Comparison of ENCODE assay signal across 18 mouse cellular contexts in genomic region chr9:103606056-103606455, GRCm38 (mm10).
DNase-seq lines count a peak whose midpoint lies in the region; ATAC-seq and TF ChIP-seq lines count a peak whose summit lies in the region.
"Had no signal": no experiment of that assay in that cellular context is flagged by ENCODE, and none has a peak within 500 bp of the region (broad histone marks: within the 10 kb centered on the region; RNA-seq: fewer than 3 reads in every experiment).

No protein-coding gene starts in this region.

- 0 out of 2 replicates have a peak overlapping the region, but pooled peaks have one; percentile 19 for H3K27ac ChIP-seq in forebrain, embryonic 15.5 days (replicated peaks)
- no peak overlapping the region for H3K27ac ChIP-seq in forebrain, embryonic 11.5 days (ENCODE audit: low read depth, low read length)
- peak overlapping the region; percentile 65 for H3K27ac ChIP-seq in layer of hippocampus, adult 2 months
- H3K27ac ChIP-seq in olfactory bulb, adult 2 months (ENCODE audit: insufficient read depth, low read depth, low read length): 0 out of 2 replicates have a peak overlapping the region, but pooled peaks have one; percentile 27
- no peak overlapping the region for H3K27ac ChIP-seq in hindbrain, embryonic 12.5 days
- H3K27ac ChIP-seq: embryonic facial prominence, embryonic 13.5 days; forebrain, embryonic 12.5 days had no signal

- TF ChIP-seq POLR2A in olfactory bulb, adult 2 months (IDR thresholded peaks at IDR 0.05; ENCODE audit: insufficient read depth, low read depth, low read length): no peak

- 75% methylated on average over 1 of the region's 1 CpGs for WGBS in forebrain, embryonic 15.5 days
- WGBS in forebrain, embryonic 11.5 days: 90% methylated on average over 1 of the region's 1 CpGs
- WGBS in olfactory bulb, adult 2 months: 24% methylated on average over 1 of the region's 1 CpGs
- WGBS in hindbrain, embryonic 12.5 days: 71% methylated on average over 1 of the region's 1 CpGs

- H3K9ac ChIP-seq in forebrain, embryonic 15.5 days (replicated peaks): no peak overlapping the region
- no peak overlapping the region for H3K9ac ChIP-seq in forebrain, embryonic 11.5 days (ENCODE audit: low read length)
- H3K9ac ChIP-seq in hindbrain, embryonic 12.5 days: no peak overlapping the region
- H3K9ac ChIP-seq: embryonic facial prominence, embryonic 13.5 days; forebrain, embryonic 12.5 days; forebrain, postnatal 0 days had no signal

- no peak for TF ChIP-seq CTCF in layer of hippocampus, adult 2 months (conservative IDR thresholded peaks at IDR 0.05)
- no peak for TF ChIP-seq CTCF in olfactory bulb, adult 2 months (IDR thresholded peaks at IDR 0.05; ENCODE audit: insufficient read depth, low read depth, low read length)

- ATAC-seq in forebrain, embryonic 15.5 days (replicated peaks): no peak
- no peak for ATAC-seq in forebrain, embryonic 11.5 days (replicated peaks; ENCODE audit: low FRiP score)
- no peak for ATAC-seq in hindbrain, embryonic 12.5 days (ENCODE audit: low FRiP score)
- ATAC-seq: forebrain, postnatal 0 days had no signal

- H3K4me2 ChIP-seq in forebrain, embryonic 15.5 days (replicated peaks): no peak overlapping the region
- H3K4me2 ChIP-seq in forebrain, embryonic 11.5 days (ENCODE audit: low read depth, low read length, severe bottlenecking): no peak overlapping the region
- no peak overlapping the region for H3K4me2 ChIP-seq in hindbrain, embryonic 12.5 days (replicated peaks)
- H3K4me2 ChIP-seq: embryonic facial prominence, embryonic 13.5 days; forebrain, embryonic 12.5 days had no signal

- H3K36me3 ChIP-seq in forebrain, embryonic 15.5 days: 0 out of 2 replicates have a peak, but pooled peaks cover under 1% of the 10 kb centered on the region
- no peaks in the 10 kb centered on the region for H3K36me3 ChIP-seq in forebrain, embryonic 11.5 days (ENCODE audit: control insufficient read depth, insufficient read depth, low read length)
- H3K36me3 ChIP-seq in hindbrain, embryonic 12.5 days: no peaks in the 10 kb centered on the region
- H3K36me3 ChIP-seq: embryonic facial prominence, embryonic 13.5 days; forebrain, embryonic 12.5 days had no signal

- DNase-seq in forebrain, embryonic 11.5 days (ENCODE audit: low spot score): no peak
- no peak for DNase-seq in layer of hippocampus, adult 2 months (ENCODE audit: low spot score in 2 of 2)
- no peak for DNase-seq in layer of hippocampus, adult 8-10 months (ENCODE audit: low spot score in 2 of 2)
- DNase-seq in brain, adult 2 months (ENCODE audit: low read depth, low spot score): peak; percentile 54
- DNase-seq: adrenal gland, adult 2 months; adrenal gland, postnatal 10 days; adrenal gland, postnatal 25 days; cerebellum, adult 11-12 months; cerebellum, adult 2 months; cerebellum, adult 9-10 months; cerebellum, postnatal 10 days; cerebellum, postnatal 25 days; forebrain, postnatal 0 days had no signal

- peaks cover 21% of the 10 kb centered on the region for H3K4me1 ChIP-seq in forebrain, embryonic 15.5 days
- 0 out of 2 replicates have a peak, but pooled peaks cover 3% of the 10 kb centered on the region for H3K4me1 ChIP-seq in forebrain, embryonic 11.5 days (replicated peaks; ENCODE audit: control insufficient read depth, insufficient read depth, low read length)
- H3K4me1 ChIP-seq in olfactory bulb, adult 2 months (ENCODE audit: control insufficient read depth, insufficient read depth, low read length): peaks cover 6% of the 10 kb centered on the region; the same call in 1 of the 2 replicates
- no peaks in the 10 kb centered on the region for H3K4me1 ChIP-seq in hindbrain, embryonic 12.5 days

- no peaks in the 10 kb centered on the region for H3K9me3 ChIP-seq in forebrain, embryonic 15.5 days
- no peaks in the 10 kb centered on the region for H3K9me3 ChIP-seq in forebrain, embryonic 11.5 days (ENCODE audit: control insufficient read depth, low read length)
- 0 out of 2 replicates have a peak, but pooled peaks cover under 1% of the 10 kb centered on the region for H3K9me3 ChIP-seq in hindbrain, embryonic 12.5 days (replicated peaks)

- H3K4me3 ChIP-seq in forebrain, embryonic 15.5 days: no peak overlapping the region
- no peak overlapping the region for H3K4me3 ChIP-seq in forebrain, embryonic 11.5 days (ENCODE audit: low read depth, low read length)
- H3K4me3 ChIP-seq in layer of hippocampus, adult 2 months: no peak overlapping the region
- no peak overlapping the region for H3K4me3 ChIP-seq in olfactory bulb, adult 2 months (ENCODE audit: insufficient read depth, low read depth, low read length)
- H3K4me3 ChIP-seq in hindbrain, embryonic 12.5 days: no peak overlapping the region
- H3K4me3 ChIP-seq: embryonic facial prominence, embryonic 13.5 days; forebrain, embryonic 12.5 days had no signal

- no peaks in the 10 kb centered on the region for H3K27me3 ChIP-seq in forebrain, embryonic 15.5 days
- no peaks in the 10 kb centered on the region for H3K27me3 ChIP-seq in forebrain, embryonic 11.5 days (ENCODE audit: control insufficient read depth, insufficient read depth, low read length)
- no peaks in the 10 kb centered on the region for H3K27me3 ChIP-seq in hindbrain, embryonic 12.5 days
- H3K27me3 ChIP-seq: embryonic facial prominence, embryonic 13.5 days had no signal

Comparison
In these comparisons a context has a peak if more than half of its experiments do, and no peak if none do; other contexts are left out.
1. H3K27ac ChIP-seq: peak in forebrain, embryonic 15.5 days (single experiment), layer of hippocampus, adult 2 months (single experiment) and olfactory bulb, adult 2 months (single experiment); none in forebrain, embryonic 11.5 days (single experiment) and hindbrain, embryonic 12.5 days (single experiment).